Mouse (Mus musculus) C2C12 (cell line): ENCODE measurements around the gene Nlrp6.

Experiments
- CTCF ChIP-seq: IDR thresholded peaks from one replicate; pipeline ENCODE4 v1.5.1; 2011; ENCODE audit not compliant: control insufficient read depth, insufficient read depth, insufficient read length
- MAX ChIP-seq: IDR thresholded peaks from one replicate; pipeline ENCODE4 v1.6.1; 2011; ENCODE audit warnings: mild to moderate bottlenecking, control low read depth
- MYOD1 ChIP-seq: IDR thresholded peaks from one replicate; pipeline ENCODE4 v1.6.1; 2011; ENCODE audit warnings: low read depth; ENCODE audit not compliant: control insufficient read depth, insufficient read length
- MYOG ChIP-seq: IDR thresholded peaks from one replicate; pipeline ENCODE4 v1.6.1; 2011; ENCODE audit not compliant: control insufficient read depth, insufficient read length; ENCODE audit errors: extremely low read depth
- USF1 ChIP-seq: IDR thresholded peaks from one replicate; pipeline ENCODE4 v1.6.1; 2011; ENCODE audit warnings: low read depth, mild to moderate bottlenecking, control low read depth, moderate library complexity

GRCm38 (mm10) chr7:140877364-140877763, 43.3 kb upstream of the Nlrp6 start:
- no peak for TF ChIP-seq CTCF
- no peak for TF ChIP-seq MAX
- no peak for TF ChIP-seq MYOD1
- TF ChIP-seq MYOG: no peak
- TF ChIP-seq USF1: no peak
